Mouse (Mus musculus) right cerebral cortex, postnatal 36 days (tissue): ENCODE results near the gene Slc34a3.

Experiments used
- DNase-seq, 2 experiments: peaks; one replicate each; pipeline ENCODE4 v3.0.0; 2022; ENCODE audit warnings: low spot score in 2 of 2, mixed read lengths in 1 of 2

Slc34a3 gene

DNA sequence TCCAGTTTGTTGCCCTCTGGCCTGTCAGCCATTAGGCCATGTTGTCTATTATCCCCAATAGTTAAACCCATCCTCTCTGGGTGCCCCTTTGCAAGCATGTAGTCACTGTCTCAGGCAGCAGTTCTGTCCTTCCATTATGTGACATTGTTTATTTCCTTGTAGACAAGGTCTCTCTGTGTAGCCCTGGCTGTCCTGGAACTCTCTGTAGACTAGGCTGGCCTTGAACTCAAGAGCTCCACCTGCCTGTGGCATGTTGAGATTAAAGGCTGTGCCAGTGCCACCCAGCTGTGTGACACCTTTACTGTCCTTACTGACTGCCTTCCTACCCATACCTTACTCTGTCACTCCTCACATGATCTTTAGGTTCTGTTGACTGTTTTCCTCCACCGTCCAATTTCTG lies 18.2 kb upstream of the Slc34a3 start:
- DNase-seq, result no peak

DNA sequence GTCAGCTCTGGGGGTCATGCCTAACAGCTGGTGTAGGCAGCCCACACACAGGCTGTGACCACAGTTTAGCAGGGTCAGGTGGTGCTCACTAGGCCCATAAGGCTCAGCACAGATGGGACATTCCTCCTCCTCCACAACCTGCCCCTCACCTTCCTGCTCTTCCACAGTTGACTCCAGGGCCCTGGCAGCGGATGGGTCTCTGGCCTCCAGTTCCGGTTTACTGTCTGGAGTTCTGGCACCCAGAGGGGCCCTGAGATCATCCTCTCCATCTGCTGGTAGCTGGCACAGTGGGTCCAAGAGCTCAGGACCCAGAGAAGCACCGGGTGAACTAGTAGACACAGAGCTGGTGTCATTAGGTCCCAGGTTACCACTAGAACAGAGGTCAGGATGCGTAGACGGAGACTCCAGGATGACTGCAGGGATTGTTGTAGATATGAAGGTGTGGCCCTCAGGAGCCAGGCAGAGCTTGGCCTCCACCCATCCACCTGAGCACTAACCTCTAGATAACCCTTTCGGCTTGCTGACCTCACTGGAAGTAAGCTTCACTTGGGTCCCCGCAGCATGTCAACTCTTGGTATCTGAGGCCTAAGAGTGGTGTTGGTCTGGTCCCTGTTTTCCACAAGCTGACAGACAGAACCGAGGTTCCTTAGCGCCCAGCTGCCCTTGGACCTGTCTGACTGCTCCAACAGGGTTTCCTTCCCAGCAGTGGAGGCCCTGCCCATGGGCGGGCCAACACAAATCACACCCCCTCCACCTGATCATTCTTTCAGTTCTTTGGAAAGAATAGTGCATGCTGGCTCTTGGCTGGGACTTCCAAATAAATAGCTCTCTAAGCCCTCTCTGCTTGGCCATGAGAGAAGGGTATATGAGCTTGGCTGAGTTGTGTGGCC lies 12.3 kb upstream of the Slc34a3 start, which contains the start of gene AL732309.1:
TSS of gene AL732309.1 (minus strand) at position 681 of the 890 bp plus-strand sequence.
- no peak for DNase-seq

DNA sequence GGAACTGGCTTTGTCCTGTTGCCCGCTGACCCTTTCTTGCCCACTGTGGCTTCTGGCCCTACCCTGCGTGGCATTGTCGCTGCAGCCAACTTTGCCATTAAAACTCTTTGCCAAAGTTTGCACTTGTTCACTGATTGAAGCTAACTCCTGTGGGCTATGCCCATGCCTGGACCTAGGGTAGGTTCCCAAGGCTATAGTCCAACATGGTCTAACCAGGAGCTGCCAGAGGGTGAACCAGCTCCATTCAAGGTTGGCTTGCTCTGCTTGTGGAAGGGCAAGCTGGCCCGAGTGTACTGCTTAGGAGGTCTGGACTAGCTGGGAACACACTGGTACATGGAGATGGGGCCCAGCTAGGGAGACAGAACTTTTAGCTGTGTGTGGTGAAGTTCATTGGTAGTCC lies 10.0 kb upstream of the Slc34a3 start:
- DNase-seq, result no peak

DNA sequence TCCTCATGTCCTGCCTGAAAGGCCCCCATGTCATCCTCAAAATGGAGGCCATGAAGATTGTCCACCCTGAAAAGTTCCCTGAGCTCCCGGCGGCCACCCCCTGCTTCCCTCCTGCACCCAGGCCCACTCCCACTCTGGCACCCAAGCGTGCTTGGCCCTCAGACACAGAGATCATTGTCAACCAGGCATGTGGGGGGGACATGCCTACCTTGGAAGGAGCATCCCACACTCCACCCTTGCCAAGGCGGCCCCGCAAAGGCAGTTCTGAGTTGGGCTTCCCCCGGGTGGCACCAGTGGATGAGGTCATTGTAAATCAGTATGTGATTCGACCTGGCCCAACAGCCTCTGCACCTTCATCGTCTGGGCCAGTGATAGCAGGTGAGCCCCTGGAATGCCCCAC lies 9.2 kb upstream of the Slc34a3 start:
- DNase-seq, result no peak

DNA sequence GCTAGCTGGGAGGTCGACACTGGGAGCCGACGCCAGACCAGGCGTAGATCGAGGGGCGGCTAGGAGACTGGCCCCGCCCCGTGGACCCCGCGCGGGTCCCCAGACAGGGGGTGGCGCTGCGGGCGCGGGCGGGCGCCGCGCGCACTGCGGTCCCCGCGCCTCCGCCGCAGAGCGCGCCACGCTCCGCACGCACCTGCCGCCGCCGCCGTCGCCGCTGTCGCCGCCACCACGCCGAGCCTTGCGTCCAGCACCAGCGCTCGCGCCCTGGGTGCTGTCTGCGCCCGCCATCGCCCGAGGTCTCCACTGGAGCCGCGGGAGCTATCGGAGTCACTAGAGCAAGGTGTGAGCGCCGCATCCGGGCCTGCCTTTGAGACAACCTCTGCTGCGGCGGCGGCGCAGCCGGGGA lies 7.9 kb upstream of the Slc34a3 start, which contains the start of the genes Rnf208 and Cysrt1:
TSS of gene Rnf208 (plus strand) at position 155 of the 406 bp plus-strand sequence.
TSS of gene Cysrt1 (minus strand) at position 352 of the 406 bp plus-strand sequence.
- no peak for DNase-seq

DNA sequence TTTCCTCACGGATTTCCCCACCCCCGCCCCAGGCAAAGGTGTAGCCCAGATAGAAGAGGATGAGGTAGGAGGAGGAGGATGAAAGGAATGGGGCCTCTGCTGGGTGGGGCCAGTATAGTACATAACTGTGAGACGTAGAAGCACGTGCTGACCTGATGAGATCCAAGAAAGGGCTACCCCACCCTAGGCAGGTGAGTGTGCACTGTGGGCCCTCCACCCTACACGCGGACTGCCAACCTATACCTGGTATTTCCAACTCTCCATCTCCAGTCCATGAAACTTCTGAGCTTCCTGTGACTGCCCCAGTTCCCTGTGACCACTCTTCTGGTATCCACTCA lies 7.2 kb upstream of the Slc34a3 start:
- no peak for DNase-seq

DNA sequence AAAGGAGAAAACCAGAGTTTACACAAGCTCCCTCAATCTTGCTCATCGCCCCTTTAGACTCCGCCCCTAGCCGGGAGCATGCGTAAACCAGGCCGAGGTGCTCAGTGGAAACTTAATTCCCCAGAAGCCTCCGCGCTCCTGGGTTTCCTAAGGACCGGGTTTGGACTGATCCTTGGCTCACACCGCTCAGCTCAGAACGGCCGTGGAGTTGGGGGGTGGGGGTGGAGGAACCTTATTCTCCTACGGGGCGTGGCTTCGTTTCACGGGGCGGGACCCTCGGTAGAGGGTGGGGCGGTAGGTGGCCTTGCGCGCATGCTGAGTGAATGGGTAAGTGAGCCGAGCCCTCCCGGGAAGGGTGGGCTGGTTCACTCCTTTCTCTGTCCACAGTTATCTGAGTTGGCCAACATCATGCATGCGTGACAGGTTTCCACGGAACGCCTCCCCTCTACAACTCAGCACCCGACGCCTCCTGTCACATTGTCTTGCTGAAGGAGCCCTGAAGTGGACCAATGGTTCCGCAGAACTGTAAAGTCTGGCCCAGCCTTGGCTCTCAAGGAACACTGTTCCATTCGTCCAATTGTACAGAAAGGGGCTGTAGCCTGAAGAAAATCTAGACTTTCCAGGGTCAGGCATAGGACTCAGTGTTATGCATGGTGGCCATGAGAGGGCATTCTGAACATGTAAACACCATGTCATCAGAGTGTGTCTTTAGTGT lies 6.7 kb upstream of the Slc34a3 start:
- DNase-seq, result peak; percentile 61 to 73

DNA sequence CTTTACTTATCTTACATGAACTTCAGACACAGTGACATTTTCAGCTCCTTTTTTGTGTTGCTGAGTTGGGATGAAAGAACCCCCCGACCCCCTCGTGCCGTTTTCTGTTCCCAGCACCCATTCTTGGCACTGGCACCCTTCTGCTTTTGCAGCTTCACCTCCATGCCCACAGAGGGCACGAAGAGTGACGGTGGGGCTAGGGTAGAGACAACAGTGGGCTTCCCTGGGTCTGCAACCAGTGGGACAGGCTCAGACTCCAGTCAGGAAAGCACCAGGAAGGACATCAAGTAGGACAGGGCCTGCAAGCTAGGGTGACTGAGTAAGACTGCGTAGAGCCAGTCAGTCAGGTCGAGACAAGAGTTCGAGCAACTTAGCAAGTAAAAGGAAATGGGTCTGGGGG lies 6.1 kb upstream of the Slc34a3 start:
- no peak for DNase-seq

DNA sequence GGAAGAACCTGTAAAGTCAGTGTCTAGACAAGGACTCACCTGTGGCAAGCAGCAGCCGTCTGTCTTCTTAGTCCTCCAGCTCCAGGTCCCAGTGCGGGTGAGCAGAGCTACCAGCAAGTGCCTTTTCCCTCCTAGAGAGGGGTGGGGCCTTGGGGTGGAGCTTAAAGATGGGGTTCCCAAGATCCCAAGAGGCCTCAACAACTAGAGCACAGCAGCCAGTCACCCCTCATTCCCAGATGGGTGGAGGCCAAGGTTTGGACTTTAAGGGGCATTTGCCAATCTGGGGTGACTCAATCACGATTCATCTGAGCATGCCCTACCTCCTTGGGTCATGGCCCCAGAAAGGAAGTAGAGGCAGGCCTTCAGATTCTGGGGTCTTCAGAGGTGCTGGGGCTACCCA lies 5.6 kb upstream of the Slc34a3 start:
- no peak for DNase-seq

DNA sequence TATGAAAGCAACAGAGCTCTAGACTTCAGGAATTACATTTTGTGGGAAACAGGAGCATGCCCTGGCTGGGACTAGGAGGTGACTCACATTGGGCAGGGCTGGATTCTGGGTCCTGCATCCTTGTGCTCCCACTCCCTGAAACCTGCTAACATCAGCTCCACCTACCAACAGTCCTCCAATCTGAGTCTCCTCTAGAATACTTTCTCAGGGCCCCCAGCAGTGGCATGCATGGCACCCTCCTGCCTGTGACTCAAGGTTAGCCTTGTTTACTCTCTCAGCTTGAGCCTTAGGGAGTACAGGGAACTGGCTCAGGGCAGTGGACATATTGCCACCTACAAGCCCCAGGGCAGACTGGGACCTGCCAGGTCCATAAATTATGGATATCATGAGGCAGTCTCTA lies 3.9 kb upstream of the Slc34a3 start:
- DNase-seq, result no peak

DNA sequence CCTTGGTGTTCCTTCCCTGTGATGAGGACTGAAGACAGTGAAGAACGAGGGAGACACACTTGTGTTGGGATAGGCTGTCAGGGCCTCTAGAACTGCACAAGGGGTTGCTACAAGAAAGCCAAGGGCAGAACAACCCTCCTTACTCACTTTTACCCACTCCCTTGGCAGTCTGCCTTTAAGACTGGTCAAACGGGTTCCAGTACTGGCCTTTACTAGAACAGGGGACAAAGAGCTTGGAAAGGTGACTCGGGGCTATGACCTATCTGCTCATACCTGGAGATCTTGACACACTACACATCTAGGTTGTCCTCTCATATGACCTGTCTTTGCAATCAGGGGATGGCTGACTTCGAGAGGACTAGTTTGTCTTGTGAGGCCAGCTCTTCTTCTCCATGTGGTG lies 3.4 kb upstream of the Slc34a3 start:
- no peak for DNase-seq

DNA sequence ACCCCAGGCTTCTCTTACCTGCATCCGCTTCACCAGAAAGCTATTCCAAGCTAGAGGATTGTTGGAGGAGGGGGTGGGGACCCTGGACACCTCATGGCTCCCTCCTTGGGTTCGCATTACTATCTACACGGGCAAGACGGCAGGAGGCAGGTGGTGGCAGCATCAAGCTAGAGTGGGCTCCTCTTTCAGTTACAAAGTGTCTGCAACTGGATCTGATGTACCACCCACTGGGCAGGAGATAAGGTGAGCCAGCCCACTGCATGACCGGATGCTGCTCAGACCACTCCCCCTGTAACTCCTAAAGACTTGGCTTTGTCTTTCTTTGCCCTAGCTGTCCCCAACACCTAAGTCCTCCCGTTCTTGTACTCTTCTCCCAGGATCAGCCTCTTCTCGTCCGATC lies 2.5 kb upstream of the Slc34a3 start, which contains the start of gene Rnf224:
TSS of gene Rnf224 (minus strand) at position 174 of the 400 bp plus-strand sequence.
- no peak for DNase-seq

DNA sequence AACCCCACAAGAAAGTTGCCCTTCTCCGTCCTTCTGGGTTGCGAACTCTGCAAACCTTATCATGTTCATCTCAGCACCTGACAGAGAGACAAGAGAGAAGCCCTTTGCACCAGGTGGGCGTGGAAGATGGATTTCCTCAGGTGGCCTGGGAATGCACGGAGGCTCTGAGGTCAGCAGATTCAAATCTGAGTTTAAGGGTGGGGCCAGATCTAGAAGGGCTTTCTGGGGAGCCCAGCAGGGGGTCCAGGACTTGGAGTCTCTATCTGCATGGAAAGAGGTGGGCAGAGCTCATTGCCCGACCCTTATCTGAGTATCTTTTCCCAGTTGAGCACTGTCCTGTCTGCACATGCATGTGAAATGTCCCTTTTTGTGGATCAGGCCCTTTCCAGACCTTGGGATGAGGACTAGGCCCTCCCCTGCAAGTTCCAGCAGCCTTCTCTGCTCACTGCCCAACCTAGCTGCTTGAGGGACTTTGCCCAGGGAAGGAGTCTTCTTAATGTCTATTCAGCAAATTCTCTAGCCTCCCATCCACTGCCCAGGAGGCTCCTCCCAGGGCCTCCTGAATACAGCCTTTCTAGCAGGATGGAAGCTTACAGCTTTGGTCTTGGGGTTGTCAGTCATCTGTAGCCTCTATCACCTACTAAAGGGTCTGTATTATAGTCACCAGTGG lies 522 bp upstream of the Slc34a3 start:
- no peak for DNase-seq

DNA sequence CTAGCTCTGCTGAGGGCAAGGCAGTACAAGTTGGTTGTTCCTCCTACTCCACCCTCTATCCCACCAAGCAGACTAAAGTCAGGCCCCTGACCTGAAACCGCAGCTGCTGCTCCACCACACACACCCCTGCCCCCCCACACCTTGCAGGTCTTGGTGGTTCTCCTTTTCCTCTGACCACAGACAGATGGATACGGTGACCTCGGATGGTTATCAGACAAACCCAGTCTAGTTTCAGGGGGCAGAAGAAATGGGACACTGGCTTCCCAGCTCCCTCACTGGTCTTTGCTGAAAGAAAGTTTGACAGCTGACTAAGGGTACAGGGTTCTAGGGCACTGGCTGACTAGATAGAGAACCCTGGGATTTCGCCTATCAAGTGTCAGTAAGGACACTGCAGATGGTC lies 743 bp downstream of the Slc34a3 start:
- DNase-seq, result no peak

DNA sequence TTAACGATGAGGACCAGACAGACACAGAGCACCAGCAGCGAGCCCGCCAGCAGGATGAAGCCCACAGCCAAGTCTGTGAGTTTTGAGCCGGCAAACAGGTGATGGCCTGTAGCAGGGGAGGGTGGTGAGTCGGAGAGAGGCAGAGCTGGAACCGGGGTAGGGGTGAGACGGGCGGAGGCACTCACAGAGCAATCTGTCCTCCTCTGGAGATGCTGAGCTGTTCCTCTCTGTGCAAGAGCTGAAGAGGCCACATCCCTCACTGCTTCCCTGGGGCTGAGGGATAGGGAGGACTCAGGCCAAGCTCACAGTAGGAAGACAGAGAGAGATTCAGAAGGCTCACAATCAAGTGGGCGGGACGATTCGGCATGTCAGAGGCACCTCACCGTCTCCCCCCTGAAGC lies 3.1 kb downstream of the Slc34a3 start:
- DNase-seq, result no peak

DNA sequence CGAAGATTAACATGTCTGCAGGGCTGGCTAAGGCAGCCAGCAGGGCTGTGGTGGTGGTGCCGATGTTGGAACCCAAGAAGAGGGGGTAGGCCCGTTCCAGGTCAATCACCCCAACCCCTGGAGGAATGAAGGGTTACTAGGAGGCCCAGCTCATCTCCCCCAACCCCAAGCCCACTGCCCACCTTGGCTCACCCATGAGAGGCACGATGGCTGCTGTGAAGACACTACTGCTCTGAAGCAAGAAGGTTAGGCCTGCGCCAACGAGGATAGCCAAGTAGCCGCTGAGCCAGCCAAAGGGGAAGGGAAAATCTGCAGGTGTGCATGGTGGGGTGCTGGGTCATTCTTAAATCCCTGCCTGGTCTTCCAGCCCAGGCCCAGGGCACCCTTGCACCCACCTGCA lies 3.6 kb downstream of the Slc34a3 start:
- DNase-seq, result no peak

DNA sequence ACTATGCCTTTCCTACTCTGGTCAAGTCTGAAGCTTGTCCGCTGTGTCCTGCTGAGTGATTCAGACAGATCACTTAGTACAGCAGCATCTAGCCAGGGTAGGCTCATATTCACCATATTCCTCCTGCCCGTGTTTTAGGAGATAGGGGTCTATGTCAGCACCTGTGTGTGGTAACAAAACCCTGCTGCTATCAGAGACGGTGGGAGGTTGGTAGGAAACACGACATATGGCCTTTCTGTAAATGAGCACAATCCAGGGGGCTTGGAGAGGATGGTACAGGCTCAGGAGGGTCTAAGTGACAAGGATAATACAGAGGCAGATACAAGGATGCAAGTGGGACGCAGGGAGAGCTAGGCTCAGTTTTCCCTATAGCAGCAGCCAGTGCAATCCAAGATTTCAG lies 4.6 kb downstream of the Slc34a3 start:
- DNase-seq, result no peak

DNA sequence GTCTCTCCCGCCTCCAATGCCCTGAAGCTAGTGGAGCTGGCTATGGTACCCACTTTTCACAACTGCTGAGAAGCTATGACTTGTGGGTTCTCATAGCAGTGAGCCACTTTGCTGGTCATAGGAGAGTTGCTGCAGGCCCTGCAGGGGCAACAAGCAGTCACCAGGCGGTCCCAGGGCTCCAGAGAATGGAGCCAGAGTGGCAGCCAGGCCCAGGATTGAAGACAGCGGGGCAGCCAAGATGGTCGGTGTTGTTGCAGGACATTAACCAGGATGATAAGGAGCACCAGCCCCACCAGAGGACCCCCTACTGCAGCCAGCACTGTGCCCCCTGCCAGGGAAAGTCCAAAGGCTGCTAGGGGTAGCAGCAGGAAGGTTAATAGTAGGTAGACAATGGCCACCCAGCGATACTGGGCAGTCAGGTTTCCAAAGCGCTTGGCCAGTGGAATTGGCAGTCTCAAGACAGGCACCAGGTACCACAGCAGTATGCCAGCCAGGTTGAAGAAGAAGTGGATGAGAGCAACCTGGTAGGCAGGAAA lies 5.1 kb downstream of the Slc34a3 start:
- DNase-seq, result no peak

DNA sequence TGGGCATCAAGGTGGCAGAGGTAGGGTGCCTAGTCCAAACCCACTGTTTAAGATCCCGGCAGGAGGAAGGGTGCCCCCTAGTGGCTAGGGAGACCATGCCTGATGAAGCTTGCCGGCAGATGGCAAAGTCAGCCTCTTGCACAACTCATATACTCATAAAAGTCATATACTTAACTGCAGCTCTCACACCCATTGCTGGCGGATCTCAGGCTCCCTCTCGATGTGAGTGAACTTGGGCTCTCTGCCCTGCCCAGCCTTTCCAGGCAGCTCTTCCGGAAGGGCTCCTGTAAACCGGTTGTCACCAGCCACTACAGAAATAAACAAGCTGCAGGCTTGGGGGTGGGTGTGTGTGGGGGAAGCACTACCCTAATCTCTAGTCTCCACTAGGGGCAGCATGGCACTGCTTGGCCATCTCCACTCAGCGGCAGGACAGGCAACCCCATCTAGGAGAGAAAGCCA lies 5.7 kb downstream of the Slc34a3 start:
- peak; percentile 77 to 79 for DNase-seq

DNA sequence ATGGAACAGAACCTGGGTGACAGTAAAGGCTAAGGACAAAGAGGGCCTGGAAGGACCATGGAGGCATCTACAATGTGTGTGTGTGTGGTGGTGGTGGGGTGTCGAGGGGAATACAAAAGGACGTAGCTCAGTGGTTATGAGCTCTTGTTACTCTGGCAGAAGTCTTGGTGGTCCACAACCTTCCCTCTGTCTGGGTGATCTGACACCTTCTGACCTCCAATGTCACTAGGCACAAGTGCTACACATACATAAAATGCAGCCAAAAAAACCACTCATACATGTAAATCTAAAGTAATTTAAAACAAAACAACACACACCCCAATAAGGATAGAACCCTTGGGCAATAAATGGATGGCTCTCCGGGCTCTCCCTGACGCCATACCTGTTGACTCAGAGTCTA lies 6.8 kb downstream of the Slc34a3 start:
- DNase-seq, result no peak

DNA sequence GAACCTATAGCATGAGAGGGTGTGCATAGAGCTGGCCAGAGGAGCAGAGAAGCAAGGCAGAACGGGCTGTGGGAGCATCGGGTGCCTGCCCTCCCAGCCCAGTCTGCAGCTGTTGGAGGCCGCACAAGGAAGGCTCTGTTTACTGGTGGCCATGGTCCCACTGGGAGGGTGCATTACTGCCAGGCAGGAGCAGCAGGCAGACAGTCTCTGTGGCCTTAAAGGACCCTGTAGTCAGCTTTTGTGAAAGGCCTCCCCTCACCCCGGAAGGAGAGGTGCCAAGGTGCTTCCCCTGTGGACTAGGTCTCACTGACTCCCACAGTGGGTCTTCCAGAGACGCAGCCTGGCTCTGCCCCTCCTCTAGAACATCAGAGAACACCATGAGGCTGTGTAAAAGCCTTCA lies 7.3 kb downstream of the Slc34a3 start:
- DNase-seq, result peak in 1 of 2 experiments; percentile 43

DNA sequence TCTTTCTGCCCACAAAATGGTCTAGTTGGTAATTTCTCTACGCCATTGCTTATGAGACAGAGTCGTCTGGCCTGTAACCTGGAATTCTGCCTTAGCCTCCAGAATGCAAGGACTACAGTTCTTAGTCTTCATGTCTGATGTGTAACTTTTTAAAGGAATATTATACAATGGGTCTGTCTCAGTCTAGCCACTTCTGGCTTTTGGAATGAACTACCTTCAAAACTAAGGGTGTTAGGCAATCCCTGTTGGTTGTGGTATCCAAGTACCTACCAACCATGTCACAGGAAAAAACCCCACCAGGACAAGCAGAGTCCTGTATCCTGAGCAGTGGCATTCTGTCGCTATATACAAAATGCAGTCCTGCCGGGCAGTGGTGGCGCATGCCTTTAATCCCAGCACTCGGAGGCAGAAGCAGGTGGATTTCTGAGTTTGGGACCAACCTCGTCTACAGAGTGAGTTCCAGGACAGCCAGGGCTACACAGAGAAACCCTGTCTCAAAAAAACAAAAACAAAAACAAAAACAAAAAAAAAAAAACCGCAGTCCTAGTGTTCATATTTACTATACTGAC lies 8.3 kb downstream of the Slc34a3 start:
- no peak for DNase-seq
